Mouse (Mus musculus) telencephalon, adult 2 months (tissue): Measurements from ENCODE around the gene Fat3.

ENCODE experiments used
- DNase-seq: peaks from one replicate; pipeline ENCODE4 v3.0.0-alpha.2; 2011; ENCODE audit warnings: low read depth, low spot score

Gene Fat3

GRCm38 (mm10) chr9:16147735-16148134 is 353.4 kb downstream of the Fat3 start:
- no peak for DNase-seq

- DNase-seq = peak; percentile 19
Measured at GRCm38 (mm10) chr9:16144684-16145083, 356.4 kb downstream of the Fat3 start.

GRCm38 (mm10) chr9:16139300-16139699 is 361.8 kb downstream of the Fat3 start:
- no peak for DNase-seq

- no peak for DNase-seq
Measured at GRCm38 (mm10) chr9:16133098-16133497, 368.0 kb downstream of the Fat3 start.

- DNase-seq = no peak
Measured at GRCm38 (mm10) chr9:16132594-16132993, 368.5 kb downstream of the Fat3 start.

- DNase-seq = no peak
Measured at GRCm38 (mm10) chr9:16121756-16122155, 379.3 kb downstream of the Fat3 start.

- DNase-seq = no peak
Measured at GRCm38 (mm10) chr9:16114821-16115485, 386.1 kb downstream of the Fat3 start.

- DNase-seq = peak; percentile 96
Measured at GRCm38 (mm10) chr9:16113936-16114642, 387.0 kb downstream of the Fat3 start.

- DNase-seq = no peak
Measured at GRCm38 (mm10) chr9:16107900-16108299, 393.2 kb downstream of the Fat3 start.

GRCm38 (mm10) chr9:16107386-16107785 is 393.7 kb downstream of the Fat3 start:
- DNase-seq = peak; percentile 13

- peak; percentile 32 for DNase-seq
Measured at GRCm38 (mm10) chr9:16098553-16098952, 402.5 kb downstream of the Fat3 start.

- DNase-seq = peak; percentile 16
Measured at GRCm38 (mm10) chr9:16093047-16093668, 407.9 kb downstream of the Fat3 start.

GRCm38 (mm10) chr9:16092051-16092967 is 408.8 kb downstream of the Fat3 start:
- DNase-seq = no peak

- no peak for DNase-seq
Measured at GRCm38 (mm10) chr9:16079292-16079691, 421.8 kb downstream of the Fat3 start.

- peak; percentile 2 for DNase-seq
Measured at GRCm38 (mm10) chr9:16074664-16075063, 426.4 kb downstream of the Fat3 start.

GRCm38 (mm10) chr9:16074116-16074515 is 427.0 kb downstream of the Fat3 start:
- no peak for DNase-seq

- no peak for DNase-seq
Measured at GRCm38 (mm10) chr9:16063447-16063846, 437.6 kb downstream of the Fat3 start.

GRCm38 (mm10) chr9:16062472-16062871 is 438.6 kb downstream of the Fat3 start:
- DNase-seq = no peak

- no peak for DNase-seq
Measured at GRCm38 (mm10) chr9:16046686-16047085, 454.4 kb downstream of the Fat3 start.

- no peak for DNase-seq
Measured at GRCm38 (mm10) chr9:16037375-16037774, 463.7 kb downstream of the Fat3 start.

- peak; percentile 75 for DNase-seq
Measured at GRCm38 (mm10) chr9:16036346-16036745, 464.7 kb downstream of the Fat3 start.
